Mouse (Mus musculus): ENCODE data around the gene Hhatl.

- TF ChIP-seq CTCF (IDR thresholded peaks at IDR 0.05; ENCODE audit: low read depth) (no peak), EP300 (optimal IDR thresholded peaks at IDR 0.05) (no peak)
Measured at GRCm38 (mm10) chr9:121785261-121785660, 7.0 kb downstream of the Hhatl start.
